22 mouse cellular contexts compared by ENCODE assay signal in genomic region chr6:99372016-99372415, GRCm38 (mm10).
"Had no signal": no experiment of that assay in that cellular context is flagged by ENCODE, and none has a peak within 500 bp of the region (broad histone marks: within the 10 kb centered on the region; RNA-seq: fewer than 3 reads in every experiment).

No protein-coding gene starts in this region.

- ATAC-seq: intestine, postnatal 0 days; midbrain, embryonic 15.5 days had no signal

- H3K9me3 ChIP-seq: kidney, embryonic 15.5 days; midbrain, embryonic 12.5 days; midbrain, embryonic 15.5 days; neural tube, embryonic 12.5 days; neural tube, embryonic 15.5 days had no signal

- H3K36me3 ChIP-seq: kidney, embryonic 15.5 days; midbrain, embryonic 15.5 days; neural tube, embryonic 12.5 days; neural tube, embryonic 15.5 days had no signal

- H3K4me3 ChIP-seq: kidney, embryonic 15.5 days; left cerebral cortex, adult 2 months; midbrain, embryonic 12.5 days; midbrain, embryonic 15.5 days; neural tube, embryonic 12.5 days; neural tube, embryonic 15.5 days had no signal

- H3K27ac ChIP-seq: kidney, embryonic 15.5 days; left cerebral cortex, adult 2 months; liver, embryonic 14.5 days; macrophage; midbrain, embryonic 12.5 days; midbrain, embryonic 15.5 days; neural tube, embryonic 12.5 days; neural tube, embryonic 15.5 days; stomach, postnatal 0 days had no signal

- H3K27me3 ChIP-seq: midbrain, embryonic 12.5 days; midbrain, embryonic 15.5 days; neural tube, embryonic 12.5 days; neural tube, embryonic 15.5 days had no signal

- DNase-seq: kidney, adult 2 months; kidney, postnatal 10 days; kidney, postnatal 36 days; layer of hippocampus, postnatal 36 days; lung, postnatal 14 days; right cerebral cortex, adult 18-20 months; right cerebral cortex, postnatal 14 days; right cerebral cortex, postnatal 4 days; thymus, adult 2 months; thymus, postnatal 14 days; thymus, postnatal 4 days had no signal

- H3K9ac ChIP-seq: kidney, embryonic 15.5 days; liver, embryonic 14.5 days; midbrain, embryonic 12.5 days; midbrain, embryonic 15.5 days; neural tube, embryonic 12.5 days; neural tube, embryonic 15.5 days had no signal

- H3K4me2 ChIP-seq: kidney, embryonic 15.5 days; liver, embryonic 11.5 days; midbrain, embryonic 12.5 days; midbrain, embryonic 15.5 days; neural tube, embryonic 12.5 days; neural tube, embryonic 15.5 days had no signal
